Mouse (Mus musculus): ENCODE measurements around the gene Pi4kb. TPM values are rescaled to one million over a fixed set of nuclear protein-coding genes. Genes with fewer than 3 reads are reported as not detected.

The Pi4kb gene
- polyA plus RNA-seq, 1 experiment from 2014 or later: 17.6 TPM

- Histone ChIP-seq H3K27me3 (replicated peaks) (no peaks in the 10 kb centered on the region), H3K4me1 (peaks cover 13% of the 10 kb centered on the region), H3K9me3 (no peaks in the 10 kb centered on the region), H3K4me2 (peak overlapping the region; percentile 77), H3K27ac (replicated peaks) (peak overlapping the region; percentile 74), H3K36me3 (peaks cover 20% of the 10 kb centered on the region), H3K9ac (peak overlapping the region; percentile 96), H3K4me3 (peak overlapping the region; percentile 89)
- 28% methylated on average over 7 of the region's 7 CpGs for WGBS
- ATAC-seq (ENCODE audit: extremely low read depth, insufficient number of reproducible peaks, low FRiP score, low TSS enrichment): no peak
These were observed 68.3 kb downstream of the Pi4kb start for GRCm38 (mm10) chr3:95042838-95043229.

GRCm38 (mm10) chr3:95043251-95043650 lies 68.7 kb downstream of the Pi4kb start:
- no peaks in the 10 kb centered on the region for H3K9me3 ChIP-seq
- WGBS: 71% methylated on average over 6 of the region's 6 CpGs
- no peak overlapping the region; the same call in 1 of the 2 replicates for H3K4me2 ChIP-seq
- no peaks in the 10 kb centered on the region for H3K27me3 ChIP-seq (replicated peaks)
- ATAC-seq (ENCODE audit: extremely low read depth, insufficient number of reproducible peaks, low FRiP score, low TSS enrichment): no peak
- H3K4me3 ChIP-seq: no peak overlapping the region; the same call in 1 of the 2 replicates
- H3K4me1 ChIP-seq: peaks cover 13% of the 10 kb centered on the region
- no peak overlapping the region for H3K9ac ChIP-seq
- H3K36me3 ChIP-seq: peaks cover 15% of the 10 kb centered on the region
- H3K27ac ChIP-seq (replicated peaks): no peak overlapping the region

GRCm38 (mm10) chr3:95046462-95047057 lies 72.0 kb downstream of the Pi4kb start:
- no peaks in the 10 kb centered on the region for H3K36me3 ChIP-seq
- H3K27me3 ChIP-seq (replicated peaks): no peaks in the 10 kb centered on the region
- H3K4me2 ChIP-seq: no peak overlapping the region
- no peaks in the 10 kb centered on the region for H3K9me3 ChIP-seq
- 73% methylated on average over 11 of the region's 11 CpGs for WGBS
- no peak for ATAC-seq (ENCODE audit: extremely low read depth, insufficient number of reproducible peaks, low FRiP score, low TSS enrichment)
- no peak overlapping the region for H3K9ac ChIP-seq
- H3K4me1 ChIP-seq: peaks cover 8% of the 10 kb centered on the region
- H3K27ac ChIP-seq (replicated peaks): no peak overlapping the region
- H3K4me3 ChIP-seq: no peak overlapping the region

- 69% methylated on average over 3 of the region's 3 CpGs for WGBS
- Histone ChIP-seq H3K4me1 (peaks cover 1% of the 10 kb centered on the region), H3K9me3 (no peaks in the 10 kb centered on the region), H3K27ac (replicated peaks) (no peak overlapping the region), H3K36me3 (no peaks in the 10 kb centered on the region), H3K4me2 (no peak overlapping the region), H3K4me3 (no peak overlapping the region), H3K27me3 (replicated peaks) (no peaks in the 10 kb centered on the region), H3K9ac (no peak overlapping the region)
- no peak; the same call in 1 of the 2 replicates for ATAC-seq (ENCODE audit: extremely low read depth, insufficient number of reproducible peaks, low FRiP score, low TSS enrichment)
These were observed 73.4 kb downstream of the Pi4kb start for GRCm38 (mm10) chr3:95047914-95048313.

- Histone ChIP-seq H3K4me3 (no peak overlapping the region), H3K4me1 (peaks cover 32% of the 10 kb centered on the region), H3K4me2 (no peak overlapping the region), H3K27ac (replicated peaks) (no peak overlapping the region), H3K36me3 (peaks cover 5% of the 10 kb centered on the region), H3K9me3 (no peaks in the 10 kb centered on the region), H3K27me3 (replicated peaks) (no peaks in the 10 kb centered on the region), H3K9ac (no peak overlapping the region)
- 32% methylated on average over 1 of the region's 1 CpGs for WGBS
- ATAC-seq (ENCODE audit: extremely low read depth, insufficient number of reproducible peaks, low FRiP score, low TSS enrichment): no peak
These were observed 78.4 kb downstream of the Pi4kb start for GRCm38 (mm10) chr3:95052959-95053358.

DNA sequence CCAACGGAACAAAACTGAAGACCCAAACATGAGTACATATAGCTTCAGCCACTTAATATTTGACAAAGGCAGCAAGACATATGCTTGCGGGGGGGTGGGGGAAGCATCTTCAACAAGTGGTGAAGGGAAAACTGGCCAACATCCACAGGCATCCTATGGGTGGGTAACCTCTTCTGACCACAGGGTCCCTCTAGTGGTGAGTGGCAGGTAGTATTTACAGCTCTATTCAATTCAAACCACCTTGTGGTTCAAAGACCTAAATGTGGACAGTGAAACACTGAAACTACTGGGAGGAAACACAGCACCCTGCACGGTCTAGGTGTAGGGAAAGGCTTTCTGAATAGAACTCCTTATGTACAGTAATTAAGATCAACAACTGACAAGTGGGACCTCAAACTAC lies 79.2 kb downstream of the Pi4kb start:
- Histone ChIP-seq H3K9me3 (no peaks in the 10 kb centered on the region), H3K27ac (replicated peaks) (peak overlapping the region; percentile 66), H3K4me1 (peaks cover 32% of the 10 kb centered on the region), H3K9ac (no peak overlapping the region), H3K4me2 (no peak overlapping the region), H3K36me3 (peaks cover 12% of the 10 kb centered on the region), H3K4me3 (no peak overlapping the region), H3K27me3 (replicated peaks) (no peaks in the 10 kb centered on the region)
- no peak for ATAC-seq (ENCODE audit: extremely low read depth, insufficient number of reproducible peaks, low FRiP score, low TSS enrichment)
- 43% methylated on average over 3 of the region's 3 CpGs for WGBS

GRCm38 (mm10) chr3:95054481-95055260 lies 80.1 kb downstream of the Pi4kb start:
- H3K4me1 ChIP-seq: peaks cover 32% of the 10 kb centered on the region
- peak overlapping the region; percentile 8; the same call in 1 of the 2 replicates for H3K9ac ChIP-seq
- H3K4me2 ChIP-seq: peak overlapping the region; percentile 40
- peak; percentile 59 for ATAC-seq (ENCODE audit: extremely low read depth, insufficient number of reproducible peaks, low FRiP score, low TSS enrichment)
- H3K4me3 ChIP-seq: no peak overlapping the region
- H3K27ac ChIP-seq (replicated peaks): peak overlapping the region; percentile 85
- peaks cover 22% of the 10 kb centered on the region for H3K36me3 ChIP-seq
- H3K9me3 ChIP-seq: no peaks in the 10 kb centered on the region
- 8% methylated on average over 10 of the region's 10 CpGs for WGBS
- H3K27me3 ChIP-seq (replicated peaks): no peaks in the 10 kb centered on the region

DNA sequence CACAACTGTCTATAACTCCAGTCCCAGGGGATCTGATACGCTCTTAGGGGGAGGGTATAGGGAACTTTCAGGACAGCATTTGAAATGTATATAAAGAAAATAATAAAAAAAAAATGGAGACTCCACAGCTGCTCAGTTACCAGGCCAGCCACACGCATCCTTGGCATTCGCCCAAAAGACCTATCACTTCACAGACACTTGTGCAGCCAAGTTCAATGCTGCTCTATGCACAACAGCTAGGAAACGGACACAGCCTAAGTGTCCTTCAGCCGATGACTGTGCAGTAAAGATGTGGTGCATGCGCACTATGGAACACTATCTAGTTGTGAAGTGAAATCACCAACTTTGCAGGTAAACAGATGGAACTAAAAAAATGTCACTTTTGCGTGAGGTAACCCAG lies 81.7 kb downstream of the Pi4kb start:
- Histone ChIP-seq H3K36me3 (peaks cover 38% of the 10 kb centered on the region), H3K4me3 (no peak overlapping the region), H3K27ac (replicated peaks) (peak overlapping the region; percentile 43), H3K4me1 (peaks cover 32% of the 10 kb centered on the region), H3K9ac (0 out of 2 replicates have a peak overlapping the region, but pooled peaks have one; percentile 33), H3K27me3 (replicated peaks) (no peaks in the 10 kb centered on the region), H3K9me3 (no peaks in the 10 kb centered on the region), H3K4me2 (no peak overlapping the region)
- 59% methylated on average over 7 of the region's 7 CpGs for WGBS
- ATAC-seq (ENCODE audit: extremely low read depth, insufficient number of reproducible peaks, low FRiP score, low TSS enrichment): no peak; the same call in 1 of the 2 replicates

Small RNA genes lying within 50 kb of the gene (microRNA-seq; reads per million reads assigned to microRNA genes)
- gene Mir7013: 1.0 reads per million

Other genes starting within 250 kb of the Pi4kb start
- 2.2 and 2.3 TPM in 2 replicates for gene Cgn, start 188.2 kb upstream of the Pi4kb start, polyA plus RNA-seq (2015; fragmentation: Nextera tagmentation; extraction: Ambion mirVana)
- gene Pogz, start 137.2 kb upstream of the Pi4kb start, polyA plus RNA-seq (2015; fragmentation: Nextera tagmentation; extraction: Ambion mirVana): 9.3 and 10.1 TPM in 2 replicates
- gene Psmb4, start 87.8 kb upstream of the Pi4kb start, polyA plus RNA-seq (2015; fragmentation: Nextera tagmentation; extraction: Ambion mirVana): 242 and 287 TPM in 2 replicates
- gene Selenbp1, start 41.7 kb upstream of the Pi4kb start, polyA plus RNA-seq (2015; fragmentation: Nextera tagmentation; extraction: Ambion mirVana): 50.9 and 63.2 TPM in 2 replicates
- gene Rfx5, start 20.7 kb upstream of the Pi4kb start, polyA plus RNA-seq (2015; fragmentation: Nextera tagmentation; extraction: Ambion mirVana): 5.4 and 6.3 TPM in 2 replicates
- 14.3 and 17.4 TPM in 2 replicates for gene Zfp687, start 40.7 kb downstream of the Pi4kb start, polyA plus RNA-seq (2015; fragmentation: Nextera tagmentation; extraction: Ambion mirVana)
- gene Psmd4, start 67.9 kb downstream of the Pi4kb start, polyA plus RNA-seq (2015; fragmentation: Nextera tagmentation; extraction: Ambion mirVana): 198 and 214 TPM in 2 replicates
- gene Pip5k1a, start 132.2 kb downstream of the Pi4kb start, polyA plus RNA-seq (2015; fragmentation: Nextera tagmentation; extraction: Ambion mirVana): 16.4 and 17.5 TPM in 2 replicates
- gene Vps72, start 136.3 kb downstream of the Pi4kb start, polyA plus RNA-seq (2015; fragmentation: Nextera tagmentation; extraction: Ambion mirVana): 98.9 and 100.0 TPM in 2 replicates
- 0.82 and 1.4 TPM in 2 replicates for gene Tmod4, start 149.7 kb downstream of the Pi4kb start, polyA plus RNA-seq (2015; fragmentation: Nextera tagmentation; extraction: Ambion mirVana)
- 51.7 and 54.2 TPM in 2 replicates for gene Scnm1, start 159.3 kb downstream of the Pi4kb start, polyA plus RNA-seq (2015; fragmentation: Nextera tagmentation; extraction: Ambion mirVana)
- gene Lysmd1, start 159.4 kb downstream of the Pi4kb start, polyA plus RNA-seq (2015; fragmentation: Nextera tagmentation; extraction: Ambion mirVana): 8.8 and 9.8 TPM in 2 replicates
- 2.1 and 2.8 TPM in 2 replicates for gene Tnfaip8l2, start 167.6 kb downstream of the Pi4kb start, polyA plus RNA-seq (2015; fragmentation: Nextera tagmentation; extraction: Ambion mirVana)
- 2.9 and 3.0 TPM in 2 replicates for gene Sema6c, start 185.7 kb downstream of the Pi4kb start, polyA plus RNA-seq (2015; fragmentation: Nextera tagmentation; extraction: Ambion mirVana)
- gene Gabpb2, start 243.2 kb downstream of the Pi4kb start, polyA plus RNA-seq (2015; fragmentation: Nextera tagmentation; extraction: Ambion mirVana): 5.1 and 5.4 TPM in 2 replicates

Data from heart, embryonic 13.5 days (tissue).